Mouse (Mus musculus): Measurements from ENCODE around the gene Stoml3.

- no peak for TF ChIP-seq CTCF (conservative IDR thresholded peaks at IDR 0.05; ENCODE audit: low read length)
- no peak for TF ChIP-seq POU5F1 (IDR thresholded peaks at IDR 0.05; ENCODE audit: borderline replicate concordance, low read length)
- no peak for TF ChIP-seq NANOG (IDR thresholded peaks at IDR 0.05; ENCODE audit: borderline replicate concordance, low read length)
Observed at GRCm38 (mm10) chr3:53478419-53479046, 9.9 kb upstream of the Stoml3 start.

All from E14TG2a.4 (cell line).